ENCODE assay signal across 31 mouse cellular contexts in the genomic region with DNA sequence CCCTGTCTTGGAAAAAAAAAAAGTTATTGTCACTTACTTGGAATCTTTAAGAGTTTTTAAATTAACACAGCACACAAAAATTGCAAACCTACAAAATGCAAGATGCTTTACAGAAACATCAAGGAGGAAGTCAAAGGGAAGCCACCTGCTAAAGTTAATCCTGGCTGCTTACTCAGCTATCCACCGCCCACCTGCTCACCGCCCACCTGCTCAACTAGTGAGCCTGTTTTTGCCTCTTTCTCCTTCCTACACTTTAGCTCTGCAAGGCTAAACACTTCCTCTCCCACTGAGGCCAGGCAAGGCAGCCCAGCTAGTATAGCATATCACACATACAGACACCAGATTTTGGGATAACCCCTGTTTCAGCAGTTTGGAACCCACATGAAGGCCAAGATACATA.
DNase-seq lines count a peak whose midpoint lies in the region; ATAC-seq lines count a peak whose summit lies in the region.
"Had no signal": no experiment of that assay in that cellular context is flagged by ENCODE, and none has a peak within 500 bp of the region (broad histone marks: within the 10 kb centered on the region; RNA-seq: fewer than 3 reads in every experiment).

No protein-coding gene starts in this region.

- no peaks in the 10 kb centered on the region for H3K4me1 ChIP-seq in midbrain, embryonic 11.5 days (ENCODE audit: control insufficient read depth, insufficient read depth, low read length)
- no peaks in the 10 kb centered on the region for H3K4me1 ChIP-seq in midbrain, embryonic 16.5 days (ENCODE audit: control insufficient read depth, insufficient read depth, low read length)
- H3K4me1 ChIP-seq: embryonic facial prominence, embryonic 13.5 days; forebrain, embryonic 10.5 days; forebrain, embryonic 15.5 days; heart, embryonic 12.5 days; hindbrain, embryonic 13.5 days; midbrain, embryonic 12.5 days; neural tube, embryonic 13.5 days; stomach, embryonic 15.5 days had no signal

- no peaks in the 10 kb centered on the region for H3K9me3 ChIP-seq in midbrain, embryonic 11.5 days (ENCODE audit: control insufficient read depth, low read length)
- H3K9me3 ChIP-seq in midbrain, embryonic 16.5 days (replicated peaks; ENCODE audit: control insufficient read depth, low read length, poor library complexity, severe bottlenecking) = no peaks in the 10 kb centered on the region
- H3K9me3 ChIP-seq: embryonic facial prominence, embryonic 13.5 days; forebrain, embryonic 10.5 days; forebrain, embryonic 15.5 days; G1E; heart, embryonic 12.5 days; hindbrain, embryonic 13.5 days; midbrain, embryonic 12.5 days; neural tube, embryonic 13.5 days; stomach, embryonic 15.5 days had no signal

- H3K27me3 ChIP-seq in midbrain, embryonic 11.5 days (ENCODE audit: control insufficient read depth, insufficient read depth, low read length) = no peaks in the 10 kb centered on the region
- no peaks in the 10 kb centered on the region for H3K27me3 ChIP-seq in midbrain, embryonic 16.5 days (ENCODE audit: control insufficient read depth, insufficient read depth, low read depth, low read length)
- H3K27me3 ChIP-seq: embryonic facial prominence, embryonic 13.5 days; forebrain, embryonic 15.5 days; heart, embryonic 12.5 days; hindbrain, embryonic 13.5 days; midbrain, embryonic 12.5 days; neural tube, embryonic 13.5 days; stomach, embryonic 15.5 days had no signal

- H3K9ac ChIP-seq in midbrain, embryonic 11.5 days (ENCODE audit: low read length) = no peak overlapping the region
- no peak overlapping the region for H3K9ac ChIP-seq in midbrain, embryonic 16.5 days (ENCODE audit: low read depth, low read length)
- H3K9ac ChIP-seq: embryonic facial prominence, embryonic 13.5 days; forebrain, embryonic 15.5 days; heart, embryonic 12.5 days; hindbrain, embryonic 13.5 days; liver, embryonic 14.5 days; lung, embryonic 14.5 days; midbrain, embryonic 12.5 days; neural tube, embryonic 13.5 days; stomach, embryonic 15.5 days had no signal

- 97% methylated on average over 2 of the region's 2 CpGs for WGBS in midbrain, embryonic 11.5 days
- 95% methylated on average over 2 of the region's 2 CpGs for WGBS in midbrain, embryonic 16.5 days

- peak; percentile 13 to 56 for DNase-seq in frontal cortex, adult 2 months (ENCODE audit: extremely low spot score in 1 of 2, low spot score in 1 of 2)
- DNase-seq in frontal cortex, postnatal 14 days (ENCODE audit: low spot score in 2 of 2) = no peak
- peak; percentile 26 for DNase-seq in midbrain, embryonic 11.5 days (ENCODE audit: low spot score, missing footprints)
- DNase-seq in left cerebral cortex, adult 8-10 months (ENCODE audit: low spot score in 2 of 2) = peak; percentile 4 to 56
- peak; percentile 29 for DNase-seq in right cerebral cortex, postnatal 25 days
- no peak for DNase-seq in embryo, embryonic 11 days
- DNase-seq in lung, postnatal 10 days = no peak
- DNase-seq: adrenal gland, postnatal 10 days; cerebellum, adult 11 months; cerebellum, adult 9-11 months; gastrocnemius, postnatal 36 days; heart, adult 18-20 months; heart, postnatal 4 days; kidney, adult 8-10 months; kidney, postnatal 4 days; liver; lung, embryonic 14.5 days; thymus, postnatal 14 days had no signal

- H3K4me3 ChIP-seq in midbrain, embryonic 11.5 days (ENCODE audit: low read depth, low read length) = no peak overlapping the region
- no peak overlapping the region for H3K4me3 ChIP-seq in midbrain, embryonic 16.5 days (ENCODE audit: low read depth, low read length)
- H3K4me3 ChIP-seq: embryonic facial prominence, embryonic 13.5 days; forebrain, embryonic 10.5 days; forebrain, embryonic 15.5 days; heart, embryonic 12.5 days; hindbrain, embryonic 13.5 days; midbrain, embryonic 12.5 days; neural tube, embryonic 13.5 days; stomach, embryonic 15.5 days had no signal

- no peak overlapping the region for H3K27ac ChIP-seq in midbrain, embryonic 11.5 days (ENCODE audit: low read depth, low read length)
- H3K27ac ChIP-seq in midbrain, embryonic 16.5 days (ENCODE audit: low read length) = no peak overlapping the region
- H3K27ac ChIP-seq: embryonic facial prominence, embryonic 13.5 days; forebrain, embryonic 10.5 days; forebrain, embryonic 15.5 days; hindbrain, embryonic 13.5 days; kidney, postnatal 0 days; liver, embryonic 14.5 days; midbrain, embryonic 12.5 days; neural tube, embryonic 13.5 days; stomach, embryonic 15.5 days had no signal

- H3K36me3 ChIP-seq in midbrain, embryonic 11.5 days (ENCODE audit: control insufficient read depth, insufficient read depth, low read length) = no peaks in the 10 kb centered on the region
- no peaks in the 10 kb centered on the region for H3K36me3 ChIP-seq in midbrain, embryonic 16.5 days (ENCODE audit: control insufficient read depth, insufficient read depth, low read length)
- H3K36me3 ChIP-seq: embryonic facial prominence, embryonic 13.5 days; forebrain, embryonic 10.5 days; forebrain, embryonic 15.5 days; G1E; heart, embryonic 12.5 days; hindbrain, embryonic 13.5 days; midbrain, embryonic 12.5 days; neural tube, embryonic 13.5 days; stomach, embryonic 15.5 days had no signal

- no peak overlapping the region for H3K4me2 ChIP-seq in midbrain, embryonic 11.5 days
- no peak overlapping the region for H3K4me2 ChIP-seq in midbrain, embryonic 16.5 days (ENCODE audit: low read length)
- H3K4me2 ChIP-seq: embryonic facial prominence, embryonic 13.5 days; forebrain, embryonic 15.5 days; heart, embryonic 12.5 days; hindbrain, embryonic 13.5 days; lung, embryonic 14.5 days; midbrain, embryonic 12.5 days; neural tube, embryonic 13.5 days; stomach, embryonic 15.5 days had no signal

- ATAC-seq in midbrain, embryonic 11.5 days (ENCODE audit: low FRiP score) = no peak
- ATAC-seq in midbrain, embryonic 16.5 days = no peak
- ATAC-seq: forebrain, embryonic 15.5 days; intestine, embryonic 16.5 days had no signal

Comparison
In these comparisons a context has a peak if more than half of its experiments do, and no peak if none do; other contexts are left out.
1. DNase-seq: peak in frontal cortex, adult 2 months (2 of 2), midbrain, embryonic 11.5 days (single experiment), left cerebral cortex, adult 8-10 months (2 of 2) and right cerebral cortex, postnatal 25 days (single experiment); none in frontal cortex, postnatal 14 days (0 of 2), embryo, embryonic 11 days (single experiment) and lung, postnatal 10 days (single experiment).